Mouse (Mus musculus) T-helper 2 cell (primary cell): ENCODE data around the gene Evi2.

Source experiments
- in situ Hi-C: fragments of 300-600 bp; cut with MboI, MseI; formaldehyde crosslinking; loops from one replicate; pipeline ENCODE4 v1.15.1; 2025; ENCODE audit warnings: high pct_unique_total_duplicates

Gene Evi2

DNA sequence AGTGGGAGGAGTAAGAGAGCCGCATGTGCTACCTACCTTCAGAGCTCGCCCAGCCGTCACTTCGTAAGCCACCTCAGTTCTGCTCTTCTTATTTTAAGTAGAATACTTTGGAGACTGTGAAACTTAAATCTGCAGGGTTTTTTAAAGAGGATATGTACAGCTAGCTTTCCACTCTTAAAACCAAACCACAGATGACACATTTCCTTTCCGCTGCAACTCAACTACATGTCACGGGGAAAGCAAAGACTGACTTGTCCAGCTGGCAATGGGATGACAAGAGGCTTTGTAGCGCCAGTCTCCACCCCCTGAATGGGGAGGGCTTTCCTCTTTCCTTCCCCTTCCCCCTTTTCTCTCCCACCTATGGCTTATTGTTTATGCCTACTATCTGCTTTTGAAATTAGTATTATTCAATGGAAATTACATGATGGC is at the start of gene Evi2, which contains the start of gene Evi2a:
Evi2 (minus strand) TSS at position 257 of the 429 bp plus-strand sequence.
Evi2a (minus strand) TSS at position 277 of the 429 bp plus-strand sequence.
- in situ Hi-C loops = no loop called here

DNA sequence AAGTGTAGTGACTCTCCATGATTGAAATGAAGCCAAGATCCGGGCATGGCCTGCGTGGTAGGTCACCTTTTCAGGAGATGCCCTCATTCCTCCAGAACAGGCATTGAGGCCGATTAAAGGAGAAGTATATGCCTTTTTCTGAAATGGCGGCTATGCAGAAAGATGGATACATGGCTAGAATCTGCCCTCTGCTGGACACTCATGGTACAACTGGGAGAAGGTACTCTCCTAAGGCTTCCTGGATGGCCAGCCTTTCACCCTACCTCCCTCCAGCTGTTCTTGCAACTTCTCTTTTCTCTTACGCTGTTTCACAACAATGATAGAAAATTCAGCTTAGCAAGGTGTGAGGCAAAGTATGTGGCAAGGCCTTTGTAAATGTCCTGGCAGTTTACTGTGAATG is 47.4 kb upstream of the Evi2 start:
- in situ Hi-C loops = loop anchor here (10.0 kb wide), 1 partner anchor 83 kb away; no protein-coding TSS in a partner anchor

DNA sequence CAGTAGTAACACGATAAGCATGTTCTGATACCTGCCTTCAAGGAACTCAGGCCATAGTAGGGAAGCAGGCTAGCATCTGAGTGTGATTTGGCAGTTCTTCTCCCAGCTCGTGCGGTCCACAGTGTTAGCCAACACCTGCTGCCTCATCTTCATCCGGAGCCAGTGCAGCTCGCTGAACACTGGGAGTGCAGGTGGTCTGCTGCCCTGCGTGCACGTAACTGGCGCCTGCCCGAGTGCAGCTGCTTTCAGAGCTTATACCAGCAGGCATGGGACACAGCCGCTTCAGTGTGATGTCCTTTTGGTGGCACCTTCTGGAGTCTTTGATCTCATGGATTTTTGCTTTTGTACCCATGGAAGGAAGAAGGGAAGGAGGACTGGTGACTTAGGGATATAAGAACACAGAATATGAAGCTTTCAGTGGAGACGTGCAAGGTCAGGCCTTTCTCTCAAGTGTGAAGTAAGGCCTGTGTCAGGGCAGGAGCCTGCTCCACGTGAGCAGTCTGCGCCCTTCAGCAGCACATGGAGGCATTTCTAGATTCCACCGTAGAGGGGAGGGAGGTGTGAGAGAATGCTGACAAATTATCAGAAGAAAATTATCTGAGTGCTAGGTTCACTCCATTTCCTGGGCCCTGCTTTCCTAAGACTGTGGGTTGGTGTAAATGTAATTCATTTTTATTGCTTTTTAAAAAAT is 45.1 kb upstream of the Evi2 start:
- in situ Hi-C loops = loop anchor here (10.0 kb wide), 1 partner anchor 81 kb away; no protein-coding TSS in a partner anchor

DNA sequence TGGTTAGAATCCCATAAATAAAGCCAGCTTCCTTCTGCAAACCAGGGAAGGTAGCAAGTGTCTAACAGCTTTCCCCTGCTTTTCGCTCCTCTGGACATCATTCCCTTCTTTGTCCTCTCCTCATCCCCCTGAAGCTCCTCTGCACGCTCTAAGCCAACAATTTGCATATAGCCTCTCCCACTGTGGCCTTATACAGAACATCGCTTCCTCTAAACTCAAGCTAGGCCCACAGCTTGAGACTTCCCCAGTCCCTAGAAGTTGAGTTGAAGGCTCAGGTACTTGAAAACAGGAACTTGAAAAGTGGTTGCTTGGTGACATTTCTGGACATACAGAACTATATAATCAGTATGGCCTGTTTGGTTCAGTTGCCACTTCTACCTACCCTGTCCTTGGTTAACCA is 43.4 kb upstream of the Evi2 start:
- in situ Hi-C loops = loop anchor here (10.0 kb wide), 1 partner anchor 79 kb away; no protein-coding TSS in a partner anchor

DNA sequence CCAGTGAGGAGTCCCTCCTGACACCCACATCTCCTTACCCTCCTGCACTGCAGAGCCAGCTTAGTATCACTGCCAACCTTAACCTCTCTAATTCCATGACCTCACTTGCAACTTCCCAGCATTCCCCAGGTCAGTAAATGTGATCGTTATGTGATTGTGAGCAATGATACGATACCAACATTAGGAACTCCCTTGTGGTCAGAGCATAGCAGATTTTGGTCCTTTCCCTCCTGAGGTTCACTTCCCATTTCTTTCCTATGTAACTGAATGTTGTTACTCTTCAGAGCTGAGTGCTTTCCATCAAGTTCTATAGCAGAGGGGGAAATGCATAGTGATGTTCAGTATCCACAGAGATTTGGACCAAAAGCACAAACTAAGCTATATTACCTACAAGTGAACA is 39.9 kb upstream of the Evi2 start:
- in situ Hi-C loops = loop anchor here (10.0 kb wide), 1 partner anchor 76 kb away; no protein-coding TSS in a partner anchor

GRCm38 (mm10) chr11:79568197-79568911 is 38.0 kb upstream of the Evi2 start:
- in situ Hi-C loops = no loop called here

GRCm38 (mm10) chr11:79566947-79567346 is 36.6 kb upstream of the Evi2 start:
- in situ Hi-C loops = no loop called here

- in situ Hi-C loops = no loop called here
These were observed 33.1 kb upstream of the Evi2 start for GRCm38 (mm10) chr11:79563493-79563892.

DNA sequence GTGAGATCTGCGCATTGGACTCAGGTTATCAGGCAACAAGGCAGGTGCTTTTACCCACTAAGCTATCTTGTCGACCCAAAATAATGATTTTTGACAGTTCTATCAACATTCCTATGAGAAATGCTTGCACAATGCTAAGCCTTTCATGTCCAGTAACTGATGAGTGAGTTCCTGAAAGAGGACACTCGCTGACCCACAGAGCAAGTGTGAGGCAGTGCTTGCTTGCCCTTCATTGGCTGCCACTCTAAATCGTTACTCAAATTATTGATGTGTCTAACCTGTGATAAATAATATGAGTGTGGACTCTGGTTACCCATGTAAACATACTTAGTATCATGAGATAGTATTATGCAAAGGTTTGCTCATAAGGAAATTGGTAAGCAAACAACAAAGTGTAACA is 30.1 kb upstream of the Evi2 start:
- in situ Hi-C loops = no loop called here

DNA sequence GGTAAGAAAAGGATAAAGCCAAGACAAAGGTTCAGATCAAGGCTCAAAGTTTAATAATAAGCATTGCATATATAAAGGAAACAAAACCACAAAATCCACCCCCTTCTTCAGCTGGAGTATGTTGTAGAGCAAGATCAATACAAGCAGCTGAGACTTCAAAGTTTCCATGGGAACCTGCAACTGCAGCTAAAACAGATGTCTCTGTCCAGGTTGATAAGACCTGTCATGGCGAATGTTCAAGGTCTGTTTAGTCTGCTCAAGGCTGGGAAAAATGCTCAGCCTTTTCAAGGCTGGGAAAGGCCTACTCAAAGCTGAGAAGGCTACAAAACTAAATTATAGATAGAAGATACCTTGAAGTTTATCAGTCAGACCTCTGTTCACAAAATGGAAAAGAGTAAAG is 22.2 kb upstream of the Evi2 start:
- in situ Hi-C loops = no loop called here

DNA sequence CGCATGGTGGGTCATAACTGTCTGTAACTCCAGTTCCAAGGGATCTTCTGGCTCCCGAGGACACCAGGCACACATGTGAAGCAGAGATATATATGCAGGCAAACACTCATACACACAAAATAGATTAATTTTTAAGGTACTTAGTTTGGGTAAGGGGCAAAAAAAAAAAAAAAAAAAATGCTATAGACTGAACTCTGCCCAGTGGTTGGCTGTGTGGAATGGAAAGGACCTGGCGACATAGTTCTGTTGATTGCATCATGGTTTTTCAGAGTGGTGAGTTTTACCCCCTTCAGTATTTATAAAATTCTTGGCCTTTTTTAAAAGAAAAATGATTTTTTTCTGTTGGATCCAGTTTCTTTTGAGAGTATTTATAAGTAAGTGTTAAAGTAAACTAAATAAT is 5.9 kb upstream of the Evi2 start:
- in situ Hi-C loops = no loop called here

- in situ Hi-C loops = no loop called here
These were observed 5.2 kb upstream of the Evi2 start for GRCm38 (mm10) chr11:79535554-79535953.

- in situ Hi-C loops = no loop called here
These were observed 3.7 kb upstream of the Evi2 start for GRCm38 (mm10) chr11:79533950-79534690.

DNA sequence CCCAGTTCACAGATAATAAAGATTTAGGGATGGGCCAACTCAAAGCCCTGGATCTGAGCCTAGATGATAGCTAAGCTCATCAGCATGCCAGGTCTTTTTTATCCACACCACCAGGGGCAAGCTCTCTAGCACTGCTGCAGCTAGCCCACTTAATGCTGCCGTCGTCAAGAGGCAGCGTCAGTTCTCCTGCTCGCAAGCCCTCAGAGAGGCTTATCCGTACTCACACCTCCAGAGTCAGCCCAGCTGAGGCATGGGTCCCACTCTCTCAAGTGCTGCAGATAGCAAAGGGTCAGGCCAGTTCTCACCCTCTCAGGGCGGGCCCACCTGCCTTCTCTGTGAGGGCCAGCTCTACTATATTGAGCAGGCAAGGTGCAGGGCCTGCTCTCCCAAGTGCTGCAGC is 2.9 kb upstream of the Evi2 start:
- in situ Hi-C loops = no loop called here

DNA sequence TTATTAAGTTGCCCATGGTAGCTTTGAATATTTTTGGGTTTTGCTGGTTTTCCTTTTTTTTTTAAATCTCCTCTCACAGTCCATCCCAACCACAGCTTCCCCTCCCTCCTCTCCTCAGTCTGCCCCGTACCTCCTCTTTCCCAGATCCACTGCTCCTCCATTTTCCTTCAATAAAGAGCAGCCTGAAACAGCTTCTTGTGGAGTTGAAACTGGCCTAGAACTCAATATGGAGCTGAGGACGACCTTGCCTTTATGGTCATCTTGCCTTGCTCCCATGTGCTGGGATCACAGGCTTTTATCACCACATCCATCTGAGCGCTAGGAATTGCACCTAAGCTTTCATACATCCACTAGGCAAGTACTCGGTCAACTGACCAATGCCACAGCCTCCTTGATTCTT is 1.1 kb upstream of the Evi2 start:
- in situ Hi-C loops = no loop called here

DNA sequence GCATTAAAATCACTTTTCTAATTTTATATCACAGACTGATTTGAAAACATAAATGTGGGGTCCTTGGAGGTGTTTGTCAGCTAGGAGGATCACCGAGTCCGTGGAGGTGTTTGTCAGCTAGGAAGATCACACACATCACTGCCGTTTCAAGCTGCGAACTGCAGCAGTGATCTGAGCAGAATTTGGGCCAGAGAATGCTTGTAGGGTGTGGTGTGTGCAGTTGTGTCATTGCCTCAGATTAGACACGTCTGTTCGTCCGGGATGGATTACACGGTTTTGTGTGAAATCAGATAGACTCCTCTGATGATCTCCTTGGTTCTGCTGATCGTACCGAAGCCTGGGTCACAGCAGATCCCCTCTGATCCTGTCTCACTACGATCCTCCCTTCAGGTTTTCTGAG is 385 bp upstream of the Evi2 start:
- in situ Hi-C loops = no loop called here

- in situ Hi-C loops = no loop called here
These were observed 653 bp downstream of the Evi2 start for GRCm38 (mm10) chr11:79529736-79530135.

- in situ Hi-C loops = no loop called here
These were observed 1.2 kb downstream of the Evi2 start for GRCm38 (mm10) chr11:79529226-79529625.

DNA sequence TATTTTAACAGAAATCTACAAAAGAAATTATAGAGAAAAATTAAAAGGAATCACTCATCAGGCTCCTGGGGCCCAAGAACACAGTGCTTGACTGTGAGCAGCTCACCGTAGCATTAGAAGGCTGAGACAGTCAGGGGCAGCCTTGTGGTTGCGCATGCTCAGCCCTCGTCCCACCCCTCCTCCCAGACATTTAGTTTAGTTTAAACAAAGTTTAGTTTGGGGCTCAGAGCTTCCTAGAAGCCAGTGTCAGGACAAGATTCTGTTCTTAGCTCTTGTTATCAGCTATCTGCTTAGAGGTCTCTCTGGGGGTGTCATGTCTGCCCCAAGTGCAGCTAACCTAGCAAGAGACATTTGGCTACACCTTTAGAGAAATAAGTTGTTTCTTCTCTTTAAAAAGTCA is 1.8 kb downstream of the Evi2 start:
- in situ Hi-C loops = no loop called here

GRCm38 (mm10) chr11:79527739-79528384 is 2.5 kb downstream of the Evi2 start:
- in situ Hi-C loops = no loop called here

DNA sequence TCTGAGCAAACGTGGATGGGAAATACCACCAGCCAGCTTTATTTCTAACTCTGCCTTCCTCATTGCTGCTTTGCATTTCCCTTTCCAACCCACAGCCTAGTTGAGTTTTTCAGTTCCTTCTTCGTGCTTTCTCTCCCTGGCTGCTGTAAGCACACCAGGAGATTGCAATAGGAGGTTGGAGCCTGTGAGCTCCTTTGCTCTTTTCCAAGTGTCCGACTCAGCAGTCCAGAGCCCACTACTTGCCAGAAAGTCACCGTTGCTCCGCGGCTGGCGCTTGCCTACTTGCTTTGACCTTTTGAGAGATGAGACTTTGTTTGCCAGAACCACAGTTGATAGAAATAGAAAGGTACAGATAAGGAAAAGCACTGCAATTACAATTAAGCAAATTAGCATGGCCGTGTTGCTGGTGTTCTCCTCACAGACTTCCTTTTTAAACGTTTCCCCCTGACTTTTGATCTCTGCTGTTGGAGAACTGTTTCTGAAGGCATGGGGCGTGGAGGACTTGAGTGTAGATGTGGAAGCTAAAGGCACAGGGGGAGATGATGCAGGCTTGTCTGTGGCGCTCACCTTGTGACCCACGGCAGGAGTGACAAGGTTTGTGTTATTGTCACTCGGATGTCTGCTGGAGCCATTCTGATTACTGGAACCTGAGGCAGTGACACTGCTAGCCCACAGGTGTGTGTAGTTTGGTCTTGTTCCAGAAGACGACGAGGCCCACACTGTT is 3.2 kb downstream of the Evi2 start:
- in situ Hi-C loops = no loop called here
